Mouse (Mus musculus) testis, adult 2 months (tissue): ENCODE measurements around the gene Blm.

Experiments used
- CTCF ChIP-seq: fragments of 200-500 bp; IDR thresholded peaks from 2 replicates; pipeline ENCODE4 v1.5.1; 2012; ENCODE audit warnings: low read depth, mild to moderate bottlenecking, inconsistent platforms, low read length, moderate library complexity; ENCODE audit not compliant: control insufficient read depth, insufficient read depth, insufficient replicate concordance
- POLR2A ChIP-seq: fragments of 200-500 bp; IDR thresholded peaks from 2 replicates; pipeline ENCODE4 v1.6.1; 2012; ENCODE audit warnings: low read depth, mild to moderate bottlenecking, inconsistent platforms, low read length, moderate library complexity; ENCODE audit not compliant: control insufficient read depth

GRCm38 (mm10) chr7:80451550-80452232 is 83.2 kb downstream of the Blm start:
- no peak for TF ChIP-seq CTCF
- no peak for TF ChIP-seq POLR2A
